In genomic region chr14:121103459-121103858, GRCm38 (mm10) we compare ENCODE assay signal across 10 mouse cellular contexts.
DNase-seq lines count a peak whose midpoint lies in the region; ATAC-seq and TF ChIP-seq lines count a peak whose summit lies in the region.
"Had no signal": no experiment of that assay in that cellular context is flagged by ENCODE, and none has a peak within 500 bp of the region (broad histone marks: within the 10 kb centered on the region; RNA-seq: fewer than 3 reads in every experiment).

No protein-coding gene starts in this region.

- WGBS in hindbrain, embryonic 15.5 days: 61% methylated on average over 9 of the region's 9 CpGs
- WGBS in hindbrain, postnatal 0 days: 60% methylated on average over 9 of the region's 9 CpGs
- WGBS in cerebellum, adult 2 months: 43% methylated on average over 9 of the region's 9 CpGs
- 64% methylated on average over 9 of the region's 9 CpGs for WGBS in lung, embryonic 14.5 days
- 88% methylated on average over 9 of the region's 9 CpGs for WGBS in heart, adult 2 months

- intact Hi-C loops in heart, adult 2 months (cut with DNase I): loop anchor here (2.0 kb wide), 1 partner anchor 67 kb away; no protein-coding TSS in a partner anchor

- H3K4me1 ChIP-seq in hindbrain, embryonic 15.5 days (replicated peaks): peaks cover 24% of the 10 kb centered on the region
- peaks cover 4% of the 10 kb centered on the region; the same call in 1 of the 2 replicates for H3K4me1 ChIP-seq in hindbrain, postnatal 0 days (ENCODE audit: insufficient read depth, low read length)
- peaks cover 14% of the 10 kb centered on the region for H3K4me1 ChIP-seq in cerebellum, adult 2 months (ENCODE audit: control insufficient read depth, insufficient read depth, low read length)
- peaks cover 53% of the 10 kb centered on the region for H3K4me1 ChIP-seq in lung, embryonic 14.5 days (ENCODE audit: insufficient read depth)
- H3K4me1 ChIP-seq in heart, adult 2 months (ENCODE audit: control insufficient read depth, insufficient read depth, low read length): peaks cover 7% of the 10 kb centered on the region; the same call in 1 of the 2 replicates

- H3K27me3 ChIP-seq in hindbrain, embryonic 15.5 days: no peaks in the 10 kb centered on the region
- no peaks in the 10 kb centered on the region for H3K27me3 ChIP-seq in hindbrain, postnatal 0 days (ENCODE audit: insufficient read depth, low read length)
- no peaks in the 10 kb centered on the region for H3K27me3 ChIP-seq in cerebellum, adult 2 months (ENCODE audit: control insufficient read depth, insufficient read depth, low read length)
- no peaks in the 10 kb centered on the region for H3K27me3 ChIP-seq in lung, embryonic 14.5 days (ENCODE audit: insufficient read depth, low read length)
- H3K27me3 ChIP-seq in heart, adult 2 months (ENCODE audit: control insufficient read depth, insufficient read depth, low read length): no peaks in the 10 kb centered on the region
- H3K27me3 ChIP-seq: CH12.LX had no signal

- no peak for TF ChIP-seq POLR2A in cerebellum, adult 2 months (IDR thresholded peaks at IDR 0.05; ENCODE audit: borderline replicate concordance, insufficient read depth, low read length)
- TF ChIP-seq POLR2A in heart, adult 2 months (IDR thresholded peaks at IDR 0.05; ENCODE audit: insufficient read depth, low read depth, low read length): no peak

- H3K36me3 ChIP-seq in hindbrain, embryonic 15.5 days: 0 out of 2 replicates have a peak, but pooled peaks cover 4% of the 10 kb centered on the region
- no peaks in the 10 kb centered on the region; the same call in 1 of the 2 replicates for H3K36me3 ChIP-seq in hindbrain, postnatal 0 days (ENCODE audit: insufficient read depth, low read length)
- H3K36me3 ChIP-seq in lung, embryonic 14.5 days (ENCODE audit: insufficient read depth): peaks cover 14% of the 10 kb centered on the region
- H3K36me3 ChIP-seq in heart, adult 2 months (ENCODE audit: control insufficient read depth, insufficient read depth, low read length): no peaks in the 10 kb centered on the region

- no peak for ATAC-seq in hindbrain, embryonic 15.5 days (ENCODE audit: low FRiP score, low read depth)
- ATAC-seq in hindbrain, postnatal 0 days: no peak
- no peak for ATAC-seq in lung, embryonic 14.5 days (ENCODE audit: insufficient read depth)
- ATAC-seq in inflammation-experienced regulatory T-cells, adult 6 months: no peak

- H3K79me2 ChIP-seq in heart, adult 2 months (replicated peaks; ENCODE audit: control insufficient read depth, insufficient read depth, low read length): no peaks in the 10 kb centered on the region

- H3K9me3 ChIP-seq in hindbrain, embryonic 15.5 days: no peaks in the 10 kb centered on the region
- no peaks in the 10 kb centered on the region for H3K9me3 ChIP-seq in hindbrain, postnatal 0 days (ENCODE audit: low read length)
- no peaks in the 10 kb centered on the region for H3K9me3 ChIP-seq in lung, embryonic 14.5 days (ENCODE audit: low read depth, low read length)

- TF ChIP-seq CTCF in hindbrain, postnatal 0 days (IDR thresholded peaks at IDR 0.05; ENCODE audit: low read depth): no peak
- no peak for TF ChIP-seq CTCF in cerebellum, adult 2 months (IDR thresholded peaks at IDR 0.05; ENCODE audit: borderline replicate concordance, insufficient read depth, low read depth, low read length)
- TF ChIP-seq CTCF in lung, embryonic 14.5 days (IDR thresholded peaks at IDR 0.05; ENCODE audit: low read depth): no peak
- no peak for TF ChIP-seq CTCF in heart, adult 2 months (IDR thresholded peaks at IDR 0.05)

- DNase-seq in hindbrain, postnatal 0 days (ENCODE audit: low spot score): no peak
- DNase-seq in cerebellum, adult 2 months: peak; percentile 41 to 52
- DNase-seq in forelimb bud, embryonic 11.5 days (ENCODE audit: low read depth, low spot score): peak; percentile 41
- peak; percentile 65 for DNase-seq in lung, embryonic 14.5 days
- DNase-seq in spleen, postnatal 14 days (ENCODE audit: low spot score in 2 of 2): no peak
- DNase-seq in heart, adult 2 months: no peak
- DNase-seq: adrenal gland, postnatal 14 days had no signal

- H3K9ac ChIP-seq in hindbrain, embryonic 15.5 days: no peak overlapping the region
- no peak overlapping the region for H3K9ac ChIP-seq in hindbrain, postnatal 0 days (replicated peaks; ENCODE audit: low read length)
- no peak overlapping the region for H3K9ac ChIP-seq in lung, embryonic 14.5 days
- H3K9ac ChIP-seq in heart, adult 2 months (ENCODE audit: low read depth, low read length): no peak overlapping the region

- no peak overlapping the region for H3K4me3 ChIP-seq in hindbrain, embryonic 15.5 days
- no peak overlapping the region for H3K4me3 ChIP-seq in hindbrain, postnatal 0 days (ENCODE audit: low read length)
- H3K4me3 ChIP-seq in cerebellum, adult 2 months (replicated peaks; ENCODE audit: insufficient read depth, low read depth, low read length): no peak overlapping the region
- no peak overlapping the region for H3K4me3 ChIP-seq in lung, embryonic 14.5 days (ENCODE audit: low read depth, low read length)
- no peak overlapping the region for H3K4me3 ChIP-seq in heart, adult 2 months

- H3K27ac ChIP-seq in hindbrain, embryonic 15.5 days (replicated peaks): 0 out of 2 replicates have a peak overlapping the region, but pooled peaks have one; percentile 45
- H3K27ac ChIP-seq in hindbrain, postnatal 0 days: no peak overlapping the region
- no peak overlapping the region for H3K27ac ChIP-seq in cerebellum, adult 2 months (ENCODE audit: insufficient read depth, low read length)
- peak overlapping the region; percentile 80 for H3K27ac ChIP-seq in lung, embryonic 14.5 days (ENCODE audit: low read depth)
- H3K27ac ChIP-seq in heart, adult 2 months: no peak overlapping the region

- no peak overlapping the region for H3K4me2 ChIP-seq in hindbrain, embryonic 15.5 days
- H3K4me2 ChIP-seq in hindbrain, postnatal 0 days (ENCODE audit: low read depth, low read length): no peak overlapping the region
- H3K4me2 ChIP-seq in lung, embryonic 14.5 days: no peak overlapping the region

- no peak for TF ChIP-seq EP300 in heart, adult 2 months (IDR thresholded peaks at IDR 0.05; ENCODE audit: insufficient read depth, low read depth, low read length)

Comparison
In these comparisons a context has a peak if more than half of its experiments do, and no peak if none do; other contexts are left out.
1. H3K27ac ChIP-seq: peak in hindbrain, embryonic 15.5 days (single experiment) and lung, embryonic 14.5 days (single experiment); none in hindbrain, postnatal 0 days (single experiment), cerebellum, adult 2 months (single experiment) and heart, adult 2 months (single experiment).
2. DNase-seq: peak in cerebellum, adult 2 months (2 of 2), forelimb bud, embryonic 11.5 days (single experiment) and lung, embryonic 14.5 days (single experiment); none in hindbrain, postnatal 0 days (single experiment), spleen, postnatal 14 days (0 of 2) and heart, adult 2 months (0 of 2).